Mouse (Mus musculus) liver, embryonic 14.5 days (tissue): ENCODE data around the gene Nrp1.

Experiments
- CTCF ChIP-seq: IDR thresholded peaks from 2 replicates; pipeline ENCODE4 v1.5.1; 2016; ENCODE audit warnings: antibody characterized with exemption, low read depth, control low read depth
- EP300 ChIP-seq: IDR thresholded peaks from 2 replicates; pipeline ENCODE4 v1.6.1; 2016; ENCODE audit warnings: antibody characterized with exemption, low read depth

DNA sequence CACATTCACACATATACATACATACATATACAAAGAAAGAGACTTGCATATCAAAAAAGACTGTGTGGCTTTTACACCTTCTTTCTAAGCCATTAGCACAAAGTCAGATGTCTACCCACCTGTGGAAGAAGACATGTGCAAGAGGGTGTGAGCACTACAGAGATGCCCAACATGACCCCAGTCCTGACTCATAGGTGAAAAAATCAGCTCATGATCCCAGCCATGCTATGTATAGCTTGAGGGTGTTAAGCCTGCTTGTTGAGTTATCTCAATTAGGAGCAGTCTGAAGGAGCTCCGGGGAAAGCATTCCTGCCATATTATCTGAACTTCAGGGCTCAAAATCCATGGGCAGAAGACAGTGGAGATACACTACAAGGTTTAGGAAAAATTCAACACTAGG lies 187.9 kb downstream of the Nrp1 start:
- TF ChIP-seq CTCF (no peak), EP300 (no peak)
